Mouse (Mus musculus) 416B (cell line): ENCODE data around the gene Sfswap.
A peak's percentile ranks its signal among the peaks of the same experiment; 100 is the strongest.

ENCODE experiments used
- DNase-seq: peaks from one replicate; pipeline ENCODE4 v3.0.0; 2011; ENCODE audit warnings: low read depth

The Sfswap gene

DNA sequence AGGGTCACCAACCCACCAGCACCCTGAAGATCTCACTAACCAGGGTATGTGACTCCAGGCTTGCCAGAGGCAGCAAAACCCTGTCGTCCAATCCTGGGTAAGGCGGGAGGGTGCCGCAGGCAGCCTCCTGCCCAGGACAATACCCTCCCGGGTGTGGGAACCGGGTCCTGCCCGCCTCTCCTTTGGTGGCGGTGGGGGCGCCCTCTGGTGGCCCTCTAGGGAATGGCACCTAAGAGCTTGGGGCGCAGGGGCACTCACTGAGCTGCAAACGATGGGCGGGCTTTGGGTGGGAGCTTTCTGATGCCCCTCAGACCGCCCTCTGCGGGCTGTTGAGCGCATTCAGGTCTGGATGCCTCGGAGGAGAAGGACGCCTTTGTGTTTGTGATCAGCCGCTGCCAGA is 85.0 kb downstream of the Sfswap start:
- peak; percentile 27 for DNase-seq

DNA sequence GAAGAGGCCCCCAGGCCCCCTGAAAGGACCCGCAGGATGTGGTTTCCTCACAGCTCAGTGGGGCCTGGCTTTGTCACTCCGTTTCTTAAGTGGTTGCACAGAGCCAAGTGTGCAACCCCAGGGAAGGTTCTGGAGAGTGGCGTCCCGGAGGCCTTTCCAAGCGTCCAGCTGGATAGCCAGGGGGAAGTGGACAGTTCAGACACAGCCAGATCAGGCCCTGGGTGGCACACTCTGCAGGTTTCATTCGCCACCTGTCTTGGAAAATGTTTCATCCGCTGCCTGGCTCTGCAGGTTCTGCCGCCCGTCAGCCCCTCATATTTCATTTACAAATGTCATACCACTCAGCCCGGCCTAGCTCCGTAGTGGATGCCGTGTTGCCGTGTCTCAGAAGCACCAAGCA is 85.5 kb downstream of the Sfswap start:
- DNase-seq = no peak

DNA sequence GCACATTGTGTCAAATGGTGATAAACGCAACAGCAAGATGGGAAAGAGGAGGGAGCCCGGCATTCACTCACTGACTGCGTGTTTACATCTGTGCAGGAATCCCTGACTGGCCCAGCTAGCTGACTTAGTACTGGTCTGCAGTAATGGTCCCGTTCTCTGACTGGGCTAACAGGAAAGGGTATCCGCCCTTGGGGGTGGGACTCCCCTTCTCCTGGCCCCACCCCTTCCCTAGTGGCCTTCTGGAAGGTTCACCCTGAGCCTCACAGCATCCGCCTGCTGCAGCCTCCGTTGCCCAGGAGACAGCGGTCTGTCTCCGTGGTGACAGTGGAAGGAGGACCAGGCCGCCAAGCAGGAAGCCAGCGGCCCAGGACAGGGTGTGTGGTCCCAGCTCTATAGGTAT is 89.9 kb downstream of the Sfswap start:
- DNase-seq = no peak

DNA sequence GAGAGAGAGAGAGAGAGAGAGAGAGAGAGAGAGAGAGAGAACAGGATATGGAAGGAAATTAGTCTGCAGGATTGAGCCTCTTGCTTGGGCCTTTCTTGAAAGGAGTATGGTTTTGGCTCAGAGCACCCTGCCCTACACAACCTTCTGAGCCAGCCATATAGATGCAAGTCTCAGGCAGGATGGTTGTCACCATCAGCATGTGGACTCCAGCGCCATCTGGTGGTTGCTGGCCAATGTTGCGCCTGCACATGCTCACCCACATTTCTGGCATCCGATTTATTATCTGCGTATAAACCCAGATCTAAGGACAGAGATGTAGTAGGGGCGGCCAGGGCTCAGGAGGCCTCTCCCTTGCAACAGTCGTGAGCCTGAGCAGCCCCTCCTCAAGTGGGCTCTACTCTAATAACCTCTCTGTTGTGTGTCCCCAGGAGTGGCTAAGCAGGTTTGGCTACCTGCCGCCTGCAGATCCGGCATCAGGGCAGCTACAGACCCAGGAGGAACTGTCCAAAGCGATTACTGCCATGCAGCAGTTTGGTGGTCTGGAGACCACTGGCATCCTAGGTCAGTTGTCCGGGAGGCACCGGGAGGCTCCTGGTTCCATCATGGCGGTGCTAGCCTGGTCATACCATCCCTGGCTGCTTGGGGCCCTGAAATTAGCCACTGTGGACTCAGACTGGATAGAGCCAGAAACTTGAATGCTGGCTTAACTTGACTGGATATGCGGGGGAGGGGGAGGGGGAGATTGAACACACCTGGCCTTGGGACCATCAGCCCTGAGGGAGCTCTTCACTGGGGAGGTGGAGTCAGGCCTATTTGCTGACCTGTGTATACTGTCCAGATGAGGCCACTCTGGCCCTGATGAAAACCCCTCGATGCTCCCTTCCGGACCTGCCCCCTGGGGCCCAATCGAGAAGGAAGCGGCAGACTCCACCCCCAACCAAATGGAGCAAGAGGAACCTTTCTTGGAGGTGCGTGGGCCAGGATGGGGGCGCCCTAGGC is 93.4 kb downstream of the Sfswap start:
- peak; percentile 72 for DNase-seq

DNA sequence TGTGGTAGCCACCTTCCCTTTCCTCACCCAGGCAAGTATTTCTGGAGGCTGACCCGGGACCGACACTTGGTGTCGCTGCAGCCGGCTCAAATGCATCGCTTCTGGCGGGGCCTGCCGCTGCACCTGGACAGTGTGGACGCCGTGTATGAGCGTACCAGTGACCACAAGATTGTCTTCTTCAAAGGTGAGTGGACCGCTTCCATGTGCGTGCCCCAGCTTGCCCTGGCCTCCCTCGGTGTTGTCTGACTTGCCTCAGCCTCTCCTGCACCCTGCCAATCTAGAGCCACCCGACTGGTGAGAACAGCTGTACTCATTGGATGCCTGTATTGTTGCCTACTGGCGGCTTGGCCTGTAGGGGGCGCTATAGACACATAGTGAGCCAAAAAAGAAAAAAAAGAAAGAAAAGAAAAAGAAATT is 101.1 kb downstream of the Sfswap start:
- peak; percentile 12 for DNase-seq

DNA sequence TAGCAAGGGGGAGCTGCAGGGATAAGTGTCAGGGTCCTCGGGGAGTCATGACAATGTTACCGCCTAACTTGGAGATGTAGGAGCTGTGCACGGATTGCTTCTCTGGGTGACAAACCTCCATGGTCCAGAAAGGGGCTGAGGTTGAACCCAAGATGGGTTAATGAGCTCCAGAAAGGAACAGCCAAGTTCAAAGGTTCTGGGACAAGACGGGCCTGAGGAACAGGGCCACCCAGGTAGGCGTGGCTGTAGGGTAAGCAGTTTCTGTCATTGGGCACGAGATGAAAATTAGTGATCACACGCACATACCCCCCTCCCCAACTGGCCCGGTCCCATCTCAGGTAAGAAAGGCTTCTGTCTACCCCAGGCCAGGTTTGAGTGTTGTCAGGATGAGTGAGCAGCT is 106.5 kb downstream of the Sfswap start:
- no peak for DNase-seq

DNA sequence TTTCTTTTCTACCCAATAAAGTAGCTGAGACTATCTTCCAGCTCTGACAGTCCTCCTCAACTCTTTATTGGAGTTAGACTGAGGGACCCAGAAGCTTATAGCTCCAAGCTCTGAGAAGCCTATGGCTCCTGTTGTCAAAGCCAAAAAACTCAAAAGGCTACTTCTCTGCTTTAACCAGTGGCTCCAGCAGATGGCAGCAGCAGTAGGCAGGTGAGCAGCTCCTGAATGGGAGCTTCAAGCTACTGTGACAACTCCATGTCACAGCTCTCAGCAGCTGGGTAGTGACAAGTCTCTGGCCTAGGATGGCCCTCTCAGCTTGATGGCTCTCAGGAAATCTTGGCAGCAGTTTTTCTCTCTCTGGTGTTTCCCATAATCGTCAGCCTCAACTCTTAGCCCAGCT is 110.0 kb downstream of the Sfswap start:
- peak; percentile 74 for DNase-seq

DNA sequence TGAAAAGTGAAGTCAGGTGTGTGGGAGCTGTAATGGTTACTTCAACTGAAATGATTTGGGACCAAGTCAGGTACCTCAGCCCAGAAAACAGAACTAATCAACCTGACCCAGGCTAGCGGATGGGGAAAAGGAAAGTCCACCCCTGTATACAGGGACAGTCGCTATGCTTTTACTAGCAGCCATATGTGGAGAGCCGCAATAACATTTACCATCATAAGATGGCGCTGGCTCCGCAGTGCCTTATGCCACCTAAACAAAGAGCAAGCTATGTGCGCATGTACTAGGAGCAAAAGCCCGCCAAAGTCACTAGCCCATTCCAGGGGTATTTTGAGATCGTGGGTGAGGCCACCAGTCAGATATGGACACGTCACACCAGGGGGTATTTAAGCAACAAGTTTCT is 119.6 kb downstream of the Sfswap start:
- peak; percentile 15 for DNase-seq
